Mouse (Mus musculus): ENCODE results near the gene Col4a4. TPM values are rescaled to one million over a fixed set of nuclear protein-coding genes. Genes with fewer than 3 reads are reported as not detected.

Gene Col4a4
- under 1 TPM; 0.11 to 0.12 TPM for polyA plus RNA-seq (2017; shearing (Covaris generic))

GRCm38 (mm10) chr1:82586713-82587399 lies at the start of gene Col4a4, which contains the start of gene Col4a3:
Gene Col4a4 (minus strand): TSS chr1:82586849.
Gene Col4a3 (plus strand): TSS chr1:82586921.
- no peak for ATAC-seq

- ATAC-seq: no peak
Observed at GRCm38 (mm10) chr1:82636321-82636720, 49.7 kb upstream of the Col4a4 start.

- ATAC-seq: no peak
Observed at GRCm38 (mm10) chr1:82635254-82635620, 48.6 kb upstream of the Col4a4 start.

GRCm38 (mm10) chr1:82634545-82635253 lies 48.0 kb upstream of the Col4a4 start:
- no peak for ATAC-seq

GRCm38 (mm10) chr1:82631169-82631792 lies 44.6 kb upstream of the Col4a4 start:
- no peak for ATAC-seq

- ATAC-seq: no peak
Observed at GRCm38 (mm10) chr1:82629495-82629894, 42.8 kb upstream of the Col4a4 start.

GRCm38 (mm10) chr1:82627652-82628051 lies 41.0 kb upstream of the Col4a4 start:
- no peak for ATAC-seq

GRCm38 (mm10) chr1:82625474-82625873 lies 38.8 kb upstream of the Col4a4 start:
- no peak for ATAC-seq

GRCm38 (mm10) chr1:82624934-82625333 lies 38.3 kb upstream of the Col4a4 start:
- no peak for ATAC-seq

- ATAC-seq: no peak
Observed at GRCm38 (mm10) chr1:82619981-82620380, 33.3 kb upstream of the Col4a4 start.

- no peak for ATAC-seq
Observed at GRCm38 (mm10) chr1:82618592-82618991, 31.9 kb upstream of the Col4a4 start.

- no peak for ATAC-seq
Observed at GRCm38 (mm10) chr1:82618001-82618400, 31.4 kb upstream of the Col4a4 start.

- ATAC-seq: no peak
Observed at GRCm38 (mm10) chr1:82612061-82612660, 25.5 kb upstream of the Col4a4 start.

- no peak for ATAC-seq
Observed at GRCm38 (mm10) chr1:82608646-82609262, 22.1 kb upstream of the Col4a4 start.

GRCm38 (mm10) chr1:82605856-82606255 lies 19.2 kb upstream of the Col4a4 start:
- no peak for ATAC-seq

GRCm38 (mm10) chr1:82605347-82605746 lies 18.7 kb upstream of the Col4a4 start:
- no peak for ATAC-seq

GRCm38 (mm10) chr1:82603198-82603950 lies 16.7 kb upstream of the Col4a4 start:
- no peak for ATAC-seq

GRCm38 (mm10) chr1:82596864-82597596 lies 10.4 kb upstream of the Col4a4 start:
- ATAC-seq: no peak

- no peak for ATAC-seq
Observed at GRCm38 (mm10) chr1:82590266-82590665, 3.6 kb upstream of the Col4a4 start.

GRCm38 (mm10) chr1:82585981-82586380 lies 668 bp downstream of the Col4a4 start:
- no peak for ATAC-seq

- ATAC-seq: no peak
Observed at GRCm38 (mm10) chr1:82578320-82578719, 8.3 kb downstream of the Col4a4 start.
